Mouse (Mus musculus): ENCODE results near the gene Gde1.

DNA sequence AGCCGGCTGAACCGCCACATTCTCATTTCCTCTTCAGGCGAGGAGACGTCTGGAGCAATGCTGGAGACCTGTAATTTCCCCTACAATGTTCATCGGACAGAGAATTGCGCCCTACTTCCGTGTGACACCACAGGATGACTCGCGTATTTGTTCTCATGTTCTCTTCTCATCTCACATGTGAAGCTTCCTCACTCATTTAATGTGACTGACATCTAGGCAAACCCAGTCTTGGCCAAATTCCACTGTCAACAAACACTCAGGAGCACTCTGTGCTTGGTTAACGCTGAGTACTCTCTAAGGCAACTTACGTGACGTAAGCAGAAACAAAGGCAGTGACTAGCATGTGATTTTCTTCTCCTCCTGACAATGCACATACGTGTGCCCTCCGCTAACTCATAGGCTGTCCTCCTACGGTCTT, 2.4 kb downstream of the Gde1 start:
- no peak for TF ChIP-seq CTCF (IDR thresholded peaks at IDR 0.05; ENCODE audit: low read depth)
- no peak for TF ChIP-seq EP300 (optimal IDR thresholded peaks at IDR 0.05)
